Mouse (Mus musculus) left cerebral cortex, postnatal 25 days (tissue): ENCODE results near the gene Dcbld2. TPM values are rescaled to one million over a fixed set of nuclear protein-coding genes. Genes with fewer than 3 reads are reported as not detected.

Experiments used
- DNase-seq, 2 experiments: peaks; one replicate each; pipeline ENCODE4 v3.0.0; 2022; ENCODE audit warnings: low spot score in 2 of 2, mixed read lengths in 1 of 2
- intact Hi-C: fragments of 180-260 bp; cut with DNase I; formaldehyde crosslinking; loops from one replicate; pipeline ENCODE4 v1.15.1; 2025
- total RNA-seq, 2 experiments: library from RNA; stranded (reverse); gene quantifications; 2 replicates each; pipeline ENCODE4 v1.2.3; 2021

Gene Dcbld2
- total RNA-seq, 2 experiments from 2014 or later: 24.7 to 26.8 TPM

- DNase-seq: no peak
- intact Hi-C loops: no loop called here
Measured at GRCm38 (mm10) chr16:58516960-58517798, 108.9 kb downstream of the Dcbld2 start.

Other genes starting within 250 kb of the Dcbld2 start
- 10 to 100 TPM; 20.5 to 20.6 TPM for gene St3gal6, start 115.8 kb downstream of the Dcbld2 start, total RNA-seq
- gene Gm813, start 208.5 kb downstream of the Dcbld2 start, total RNA-seq: not detected
- gene E330017A01Rik, start 230.3 kb downstream of the Dcbld2 start, total RNA-seq: not detected